Mouse (Mus musculus) urinary bladder, postnatal 25 days (tissue): ENCODE data around the gene Nfyb.

Source experiments
- DNase-seq: peaks from one replicate; pipeline ENCODE4 v3.0.0; 2022; ENCODE audit warnings: low spot score

Gene Nfyb

DNA sequence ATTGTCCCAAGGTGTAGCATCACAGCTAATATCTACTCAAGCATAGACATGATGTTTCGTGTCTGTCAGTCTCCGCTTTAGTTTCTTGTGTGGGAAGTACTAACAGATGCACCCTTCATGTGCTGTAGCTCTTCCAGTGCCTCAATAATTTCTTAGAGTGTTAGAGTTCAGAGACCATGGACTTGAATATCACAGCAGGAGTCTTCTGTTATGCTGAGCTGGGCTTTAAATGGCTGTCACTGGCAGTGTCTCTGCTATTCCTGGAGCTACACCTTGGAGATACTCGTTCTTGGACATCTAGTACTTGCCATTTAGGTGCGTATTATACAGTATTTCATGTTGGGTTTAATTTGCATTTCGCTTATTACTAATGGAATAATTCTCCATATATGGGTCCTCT is 18.6 kb downstream of the Nfyb start:
- DNase-seq: no peak

DNA sequence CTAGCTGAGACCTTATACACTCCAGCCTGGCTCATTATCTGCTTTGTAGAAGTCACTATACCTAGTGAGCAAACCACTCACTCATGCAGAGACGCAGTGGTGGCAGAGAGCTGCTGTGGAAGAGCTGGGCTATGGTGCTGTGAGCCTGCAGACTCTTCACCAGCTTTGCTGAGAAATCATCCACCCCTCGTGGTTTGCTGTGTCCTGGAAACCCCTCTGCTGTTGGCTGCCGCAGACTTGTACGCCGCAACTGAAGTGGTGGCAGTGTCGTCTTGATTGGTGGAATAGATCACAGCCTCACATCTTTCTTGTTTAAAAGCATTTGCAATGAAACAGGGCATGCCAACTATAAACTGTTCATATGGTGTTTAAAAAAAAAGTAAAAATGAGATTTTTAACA is 19.6 kb downstream of the Nfyb start:
- DNase-seq: no peak

DNA sequence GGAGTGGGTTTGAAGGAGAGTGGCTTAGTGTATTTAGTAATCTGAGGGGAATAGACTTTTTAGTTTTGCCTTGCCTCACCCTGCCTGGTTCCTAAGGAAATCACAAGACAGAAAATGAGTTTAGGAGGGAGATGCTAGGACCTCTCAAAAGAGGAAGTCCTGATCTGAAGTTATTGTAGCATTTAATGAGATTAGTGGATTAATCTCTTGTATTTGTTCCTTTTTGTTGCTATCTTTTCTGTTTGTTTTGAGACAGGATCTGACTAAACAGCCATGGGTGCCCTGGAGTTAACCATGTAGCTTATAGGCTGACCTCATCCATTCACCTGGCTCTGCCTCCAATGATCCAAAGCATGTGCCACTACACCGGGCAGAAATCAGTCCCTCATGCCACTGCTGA is 21.4 kb downstream of the Nfyb start:
- DNase-seq: no peak

DNA sequence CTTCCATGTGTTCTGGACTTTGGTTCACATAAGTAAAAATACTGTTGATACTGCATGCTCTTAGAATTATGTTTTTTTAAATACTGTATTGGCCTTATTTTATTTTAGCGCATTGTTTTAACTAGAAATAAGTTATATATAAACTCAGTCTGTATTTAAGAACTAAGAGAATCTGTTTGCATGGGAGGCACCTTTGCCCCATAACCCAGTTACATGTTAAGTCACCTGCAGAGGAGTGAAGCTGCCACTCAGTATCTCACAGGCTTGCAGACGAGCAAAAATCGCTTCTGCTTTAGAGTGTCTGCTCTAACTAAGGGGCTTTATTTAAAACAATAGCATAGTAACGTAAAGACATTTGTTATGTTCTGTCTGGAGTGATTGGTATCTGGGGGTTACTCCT is 22.1 kb downstream of the Nfyb start:
- DNase-seq: no peak

DNA sequence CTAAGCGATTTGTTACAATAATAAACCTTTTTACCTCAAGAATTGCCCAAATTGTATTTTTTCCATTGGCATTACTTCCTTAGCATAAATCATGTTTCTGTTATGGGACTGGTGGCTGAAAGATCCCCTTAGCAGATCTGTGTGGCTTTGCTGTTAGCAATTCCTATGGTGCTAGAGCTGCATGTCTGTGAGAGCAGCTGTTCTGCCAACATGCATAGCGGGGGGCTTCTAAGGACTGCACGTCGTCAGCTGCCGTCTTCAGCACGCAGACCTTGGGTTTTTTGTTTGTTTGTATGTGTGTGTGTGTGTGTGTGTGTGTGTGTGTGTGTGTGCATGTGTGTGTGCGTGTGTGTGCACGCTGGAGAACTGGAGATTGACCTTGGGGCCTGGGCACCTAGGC is 22.6 kb downstream of the Nfyb start:
- DNase-seq: no peak

DNA sequence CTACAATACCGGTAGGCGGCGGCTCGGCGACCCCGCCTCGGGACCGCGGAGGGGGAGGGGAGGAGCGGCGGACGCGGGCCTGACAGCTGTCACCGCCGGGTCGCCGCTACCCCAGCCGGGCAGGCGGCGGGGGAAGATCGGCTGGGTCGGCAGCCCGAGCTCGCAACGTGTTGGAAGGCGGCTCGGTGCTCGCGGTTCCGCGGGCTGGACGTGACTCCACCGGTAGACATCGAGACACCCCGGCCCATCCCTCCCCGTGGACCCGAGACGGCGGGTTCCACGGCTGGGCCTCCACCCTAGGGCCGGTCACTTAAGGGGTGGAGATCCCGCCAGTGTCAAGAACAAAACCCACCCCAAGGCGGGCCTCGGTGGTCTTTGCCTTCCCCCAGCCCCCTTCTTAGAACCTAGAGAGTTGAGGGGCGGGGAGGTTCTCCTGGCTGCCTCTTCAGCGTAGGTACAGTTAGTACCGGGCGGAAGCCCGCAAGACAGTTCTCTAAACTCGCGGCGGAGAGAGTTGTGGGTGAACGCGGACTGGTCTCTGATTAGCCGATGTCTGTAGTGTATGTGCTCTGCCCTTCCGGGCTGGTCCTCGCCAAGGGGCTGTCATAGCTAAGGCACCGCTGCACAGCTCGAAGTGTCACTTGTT is 64.5 kb downstream of the Nfyb start:
- DNase-seq: no peak

DNA sequence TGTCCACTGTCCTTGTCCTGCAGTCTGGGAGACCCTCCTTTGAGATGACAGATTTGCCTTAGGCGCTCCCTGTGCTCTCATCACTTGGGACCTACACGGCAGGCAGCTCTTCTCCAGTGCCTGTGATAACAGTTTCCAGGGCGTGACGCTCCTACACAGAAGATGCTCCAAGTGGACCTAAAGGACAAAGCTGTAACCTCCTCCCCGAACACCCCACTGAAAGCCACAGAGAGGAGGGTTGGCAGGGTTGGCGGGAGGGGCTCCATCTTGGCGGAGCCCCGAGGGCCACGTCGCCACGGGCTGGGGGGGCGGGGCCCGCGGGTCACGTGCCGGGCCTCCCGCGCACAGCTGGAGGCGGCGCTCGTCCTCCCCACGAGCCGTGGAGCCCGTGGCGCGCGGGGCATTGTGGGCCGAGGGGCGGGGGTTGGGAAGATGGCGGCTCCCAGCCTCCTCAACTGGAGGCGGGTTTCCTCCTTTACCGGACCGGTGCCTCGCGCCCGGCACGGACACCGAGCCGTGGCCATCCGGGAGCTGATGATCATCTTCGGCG is 65.2 kb downstream of the Nfyb start:
- peak; percentile 87 for DNase-seq
